Mouse (Mus musculus): ENCODE data around the gene Dram1. TPM values are rescaled to one million over a fixed set of nuclear protein-coding genes. Genes with fewer than 3 reads are reported as not detected.

The Dram1 gene
- polyA plus RNA-seq, 1 experiment from 2014 or later, result 3.8 TPM

GRCm38 (mm10) chr10:88404220-88404619 lies 25.3 kb upstream of the Dram1 start:
- H3K4me2 ChIP-seq (replicated peaks), result no peak overlapping the region
- no peaks in the 10 kb centered on the region for H3K27me3 ChIP-seq (replicated peaks)
- no peaks in the 10 kb centered on the region for H3K4me1 ChIP-seq (replicated peaks)
- 0 out of 2 replicates have a peak, but pooled peaks cover 4% of the 10 kb centered on the region for H3K36me3 ChIP-seq
- H3K9me3 ChIP-seq, result no peaks in the 10 kb centered on the region
- H3K27ac ChIP-seq, result no peak overlapping the region
- no peak for ATAC-seq
- no peak overlapping the region for H3K9ac ChIP-seq
- H3K4me3 ChIP-seq (replicated peaks), result no peak overlapping the region
- WGBS, result 73% methylated on average over 6 of the region's 6 CpGs

GRCm38 (mm10) chr10:88403021-88403420 lies 24.1 kb upstream of the Dram1 start:
- no peak overlapping the region for H3K4me2 ChIP-seq (replicated peaks)
- H3K9ac ChIP-seq, result no peak overlapping the region
- no peak for ATAC-seq
- no peaks in the 10 kb centered on the region for H3K9me3 ChIP-seq
- H3K4me3 ChIP-seq (replicated peaks), result no peak overlapping the region
- WGBS, result 87% methylated on average over 4 of the region's 4 CpGs
- H3K27ac ChIP-seq, result no peak overlapping the region
- H3K27me3 ChIP-seq (replicated peaks), result no peaks in the 10 kb centered on the region
- H3K36me3 ChIP-seq, result 0 out of 2 replicates have a peak, but pooled peaks cover 4% of the 10 kb centered on the region
- H3K4me1 ChIP-seq (replicated peaks), result no peaks in the 10 kb centered on the region

- 81% methylated on average over 5 of the region's 5 CpGs for WGBS
- H3K9me3 ChIP-seq, result no peaks in the 10 kb centered on the region
- no peak overlapping the region for H3K9ac ChIP-seq
- H3K4me2 ChIP-seq (replicated peaks), result no peak overlapping the region
- no peaks in the 10 kb centered on the region for H3K27me3 ChIP-seq (replicated peaks)
- 0 out of 2 replicates have a peak, but pooled peaks cover 4% of the 10 kb centered on the region for H3K36me3 ChIP-seq
- ATAC-seq, result no peak
- H3K27ac ChIP-seq, result no peak overlapping the region
- H3K4me1 ChIP-seq (replicated peaks), result no peaks in the 10 kb centered on the region
- H3K4me3 ChIP-seq (replicated peaks), result no peak overlapping the region
Measured at GRCm38 (mm10) chr10:88399271-88399670, 20.4 kb upstream of the Dram1 start.

GRCm38 (mm10) chr10:88398668-88399243 lies 19.9 kb upstream of the Dram1 start:
- no peaks in the 10 kb centered on the region for H3K4me1 ChIP-seq (replicated peaks)
- no peaks in the 10 kb centered on the region for H3K27me3 ChIP-seq (replicated peaks)
- H3K27ac ChIP-seq, result no peak overlapping the region
- ATAC-seq, result no peak
- no peak overlapping the region for H3K9ac ChIP-seq
- no peaks in the 10 kb centered on the region for H3K9me3 ChIP-seq
- H3K4me2 ChIP-seq (replicated peaks), result no peak overlapping the region
- H3K36me3 ChIP-seq, result 0 out of 2 replicates have a peak, but pooled peaks cover 4% of the 10 kb centered on the region
- no peak overlapping the region for H3K4me3 ChIP-seq (replicated peaks)
- WGBS, result 80% methylated on average over 6 of the region's 6 CpGs

- no peak overlapping the region for H3K4me2 ChIP-seq (replicated peaks)
- no peak for ATAC-seq
- no peak overlapping the region for H3K4me3 ChIP-seq (replicated peaks)
- H3K9ac ChIP-seq, result no peak overlapping the region
- WGBS, result 89% methylated on average over 9 of the region's 9 CpGs
- peaks cover 9% of the 10 kb centered on the region; the same call in 1 of the 2 replicates for H3K4me1 ChIP-seq (replicated peaks)
- no peaks in the 10 kb centered on the region for H3K27me3 ChIP-seq (replicated peaks)
- no peaks in the 10 kb centered on the region for H3K36me3 ChIP-seq
- H3K27ac ChIP-seq, result no peak overlapping the region
- no peaks in the 10 kb centered on the region for H3K9me3 ChIP-seq
Measured at GRCm38 (mm10) chr10:88392181-88392847, 13.4 kb upstream of the Dram1 start.

GRCm38 (mm10) chr10:88391495-88391894 lies 12.6 kb upstream of the Dram1 start:
- peaks cover 9% of the 10 kb centered on the region; the same call in 1 of the 2 replicates for H3K4me1 ChIP-seq (replicated peaks)
- ATAC-seq, result no peak
- no peak overlapping the region for H3K9ac ChIP-seq
- no peaks in the 10 kb centered on the region for H3K9me3 ChIP-seq
- H3K4me2 ChIP-seq (replicated peaks), result no peak overlapping the region
- WGBS, result 90% methylated on average over 9 of the region's 9 CpGs
- H3K27me3 ChIP-seq (replicated peaks), result no peaks in the 10 kb centered on the region
- H3K36me3 ChIP-seq, result no peaks in the 10 kb centered on the region
- H3K27ac ChIP-seq, result no peak overlapping the region
- H3K4me3 ChIP-seq (replicated peaks), result no peak overlapping the region

- 55% methylated on average over 10 of the region's 10 CpGs for WGBS
- Histone ChIP-seq H3K27me3 (replicated peaks) (no peaks in the 10 kb centered on the region), H3K36me3 (no peaks in the 10 kb centered on the region), H3K4me3 (replicated peaks) (no peak overlapping the region), H3K9me3 (no peaks in the 10 kb centered on the region), H3K9ac (no peak overlapping the region), H3K4me1 (replicated peaks) (peaks cover 9% of the 10 kb centered on the region; the same call in 1 of the 2 replicates), H3K27ac (no peak overlapping the region), H3K4me2 (replicated peaks) (no peak overlapping the region)
- peak; percentile 13; the same call in 1 of the 2 replicates for ATAC-seq
Measured at GRCm38 (mm10) chr10:88390096-88390790, 11.4 kb upstream of the Dram1 start.

- Histone ChIP-seq H3K4me2 (replicated peaks) (no peak overlapping the region), H3K4me3 (replicated peaks) (no peak overlapping the region), H3K9me3 (no peaks in the 10 kb centered on the region), H3K4me1 (replicated peaks) (peaks cover 9% of the 10 kb centered on the region; the same call in 1 of the 2 replicates), H3K27ac (no peak overlapping the region), H3K9ac (no peak overlapping the region), H3K36me3 (no peaks in the 10 kb centered on the region), H3K27me3 (replicated peaks) (no peaks in the 10 kb centered on the region)
- 43% methylated on average over 4 of the region's 4 CpGs for whole genome bisulfite sequencing
- peak; percentile 52 for ATAC-seq
Measured at GRCm38 (mm10) chr10:88389576-88389975, 10.7 kb upstream of the Dram1 start.

- Histone ChIP-seq H3K27ac (no peak overlapping the region), H3K4me1 (replicated peaks) (peaks cover 19% of the 10 kb centered on the region), H3K36me3 (no peaks in the 10 kb centered on the region), H3K4me2 (replicated peaks) (no peak overlapping the region), H3K9ac (no peak overlapping the region), H3K9me3 (no peaks in the 10 kb centered on the region), H3K27me3 (replicated peaks) (no peaks in the 10 kb centered on the region), H3K4me3 (replicated peaks) (no peak overlapping the region)
- 77% methylated on average over 6 of the region's 6 CpGs for WGBS
- no peak for ATAC-seq
Measured at GRCm38 (mm10) chr10:88386251-88386650, 7.4 kb upstream of the Dram1 start.

GRCm38 (mm10) chr10:88385758-88386157 lies 6.9 kb upstream of the Dram1 start:
- no peak for ATAC-seq
- Histone ChIP-seq H3K4me2 (replicated peaks) (no peak overlapping the region), H3K27me3 (replicated peaks) (no peaks in the 10 kb centered on the region), H3K9me3 (no peaks in the 10 kb centered on the region), H3K4me3 (replicated peaks) (no peak overlapping the region), H3K4me1 (replicated peaks) (peaks cover 22% of the 10 kb centered on the region), H3K36me3 (no peaks in the 10 kb centered on the region), H3K27ac (no peak overlapping the region), H3K9ac (no peak overlapping the region)
- WGBS, result 69% methylated on average over 6 of the region's 6 CpGs

- Histone ChIP-seq H3K36me3 (no peaks in the 10 kb centered on the region), H3K27me3 (replicated peaks) (no peaks in the 10 kb centered on the region), H3K9ac (no peak overlapping the region), H3K27ac (no peak overlapping the region), H3K9me3 (no peaks in the 10 kb centered on the region), H3K4me1 (replicated peaks) (peaks cover 22% of the 10 kb centered on the region), H3K4me3 (replicated peaks) (no peak overlapping the region), H3K4me2 (replicated peaks) (no peak overlapping the region)
- no peak for ATAC-seq
- WGBS, result 94% methylated on average over 11 of the region's 11 CpGs
Measured at GRCm38 (mm10) chr10:88385290-88385689, 6.4 kb upstream of the Dram1 start.

- Histone ChIP-seq H3K27me3 (replicated peaks) (no peaks in the 10 kb centered on the region), H3K9me3 (no peaks in the 10 kb centered on the region), H3K36me3 (no peaks in the 10 kb centered on the region), H3K9ac (no peak overlapping the region), H3K4me1 (replicated peaks) (peaks cover 17% of the 10 kb centered on the region), H3K4me2 (replicated peaks) (no peak overlapping the region), H3K4me3 (replicated peaks) (no peak overlapping the region), H3K27ac (no peak overlapping the region)
- 41% methylated on average over 5 of the region's 5 CpGs for WGBS
- no peak for ATAC-seq
Measured at GRCm38 (mm10) chr10:88384081-88384480, 5.2 kb upstream of the Dram1 start.

Data from intestine, embryonic 15.5 days (tissue).